Mouse (Mus musculus): Measurements from ENCODE around the gene Tes. TPM values are rescaled to one million over a fixed set of nuclear protein-coding genes. Genes with fewer than 3 reads are reported as not detected.

The Tes gene
- polyA plus RNA-seq, 1 experiment from 2014 or later, result 4.5 TPM

DNA sequence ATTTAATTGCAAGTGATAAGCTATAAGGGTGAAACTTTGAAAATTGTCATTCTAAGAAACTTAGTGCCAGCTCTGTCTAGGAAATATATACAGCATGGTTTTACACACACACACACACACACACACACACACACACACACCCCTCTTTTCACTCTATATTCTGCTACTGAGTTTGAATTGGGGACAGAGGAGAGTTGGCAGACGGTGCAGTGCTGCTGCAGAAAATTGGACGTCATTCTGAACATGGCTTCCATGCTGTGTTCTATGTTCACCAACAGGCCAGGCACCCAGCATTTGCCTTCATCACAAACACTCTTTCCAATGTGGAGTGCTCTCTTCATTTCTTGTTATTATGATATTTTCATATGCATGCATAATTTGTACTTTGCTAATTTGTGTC, 48.0 kb downstream of the Tes start:
- Histone ChIP-seq H3K4me1 (replicated peaks) (no peaks in the 10 kb centered on the region), H3K9me3 (replicated peaks) (no peaks in the 10 kb centered on the region), H3K4me3 (replicated peaks) (no peak overlapping the region), H3K27ac (no peak overlapping the region), H3K4me2 (no peak overlapping the region), H3K27me3 (no peaks in the 10 kb centered on the region), H3K36me3 (no peaks in the 10 kb centered on the region), H3K9ac (no peak overlapping the region)
- WGBS (ENCODE audit: insufficient replicate concordance), result 54% methylated on average over 2 of the region's 2 CpGs
- no peak for ATAC-seq (ENCODE audit: low read depth)
- no peak for DNase-seq

DNA sequence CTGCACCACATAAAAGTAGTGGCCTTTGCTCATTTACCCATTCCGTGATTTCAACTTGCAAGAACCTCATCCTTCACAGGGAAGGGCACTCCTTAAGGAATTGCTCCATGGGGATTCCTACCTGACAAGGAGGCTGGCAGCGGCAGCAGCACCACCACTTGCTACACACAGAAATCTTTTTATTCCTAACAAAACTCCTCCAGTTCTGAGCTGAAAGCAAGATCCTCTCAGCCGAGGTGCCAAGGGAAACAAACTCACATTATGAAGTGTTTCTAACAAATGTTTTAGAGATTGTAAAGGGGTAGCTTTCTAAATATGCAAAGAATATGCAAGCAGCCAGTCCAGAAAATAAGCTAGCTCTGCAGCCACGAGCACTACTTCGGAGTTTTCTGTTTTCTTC, 49.6 kb downstream of the Tes start:
- Histone ChIP-seq H3K4me2 (no peak overlapping the region), H3K27ac (no peak overlapping the region)

DNA sequence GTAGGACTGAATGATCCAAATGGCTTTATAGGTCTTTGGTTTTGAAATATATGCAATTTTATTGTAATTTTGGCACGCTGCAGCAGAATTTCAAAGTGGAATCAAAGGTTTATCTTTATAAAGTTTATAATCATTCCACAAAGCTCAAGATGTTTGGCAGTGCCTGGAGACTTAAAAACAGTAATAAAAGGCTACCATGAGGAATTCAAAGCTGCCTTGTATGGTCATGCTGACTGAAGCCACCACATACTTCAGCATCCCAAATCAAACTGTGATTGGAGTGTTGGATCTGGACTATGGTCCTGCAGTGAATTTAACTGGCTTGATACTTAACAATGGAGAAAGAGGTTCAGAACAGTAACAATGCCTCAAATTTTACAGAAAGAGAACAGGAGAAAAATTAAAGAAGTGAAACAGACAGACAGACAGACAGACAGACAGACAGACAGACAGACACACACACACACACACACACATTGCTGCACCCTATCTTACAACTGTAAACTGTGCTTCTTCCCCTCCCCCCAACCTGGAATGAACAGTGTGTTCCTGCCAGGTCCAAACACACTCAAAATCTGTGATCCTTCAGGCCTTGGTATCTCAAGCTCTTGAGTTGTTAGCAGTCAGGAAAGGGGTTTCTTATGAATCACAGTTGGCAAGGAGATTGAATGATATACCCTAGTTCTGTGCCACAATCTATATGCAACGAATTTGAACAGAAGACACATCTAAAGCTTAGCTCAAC, 50.3 kb downstream of the Tes start:
- no peaks in the 10 kb centered on the region for H3K36me3 ChIP-seq
- no peak overlapping the region for H3K4me3 ChIP-seq (replicated peaks)
- H3K4me1 ChIP-seq (replicated peaks), result no peaks in the 10 kb centered on the region
- H3K27me3 ChIP-seq, result no peaks in the 10 kb centered on the region
- no peak overlapping the region for H3K27ac ChIP-seq
- DNase-seq (no peak), ATAC-seq (ENCODE audit: low read depth) (no peak)
- H3K9me3 ChIP-seq (replicated peaks), result no peaks in the 10 kb centered on the region
- H3K4me2 ChIP-seq, result no peak overlapping the region
- WGBS (ENCODE audit: insufficient replicate concordance), result 49% methylated on average over 2 of the region's 2 CpGs
- no peak overlapping the region for H3K9ac ChIP-seq

More for the DNA sequence above, 49.6 kb downstream of the Tes start:
- ATAC-seq (ENCODE audit: low read depth) (no peak), DNase-seq (no peak)
- Histone ChIP-seq H3K4me3 (replicated peaks) (no peak overlapping the region), H3K36me3 (no peaks in the 10 kb centered on the region), H3K9me3 (replicated peaks) (no peaks in the 10 kb centered on the region), H3K9ac (no peak overlapping the region), H3K27me3 (no peaks in the 10 kb centered on the region), H3K4me1 (replicated peaks) (no peaks in the 10 kb centered on the region)
- WGBS (ENCODE audit: insufficient replicate concordance), result 72% methylated on average over 5 of the region's 5 CpGs

DNA sequence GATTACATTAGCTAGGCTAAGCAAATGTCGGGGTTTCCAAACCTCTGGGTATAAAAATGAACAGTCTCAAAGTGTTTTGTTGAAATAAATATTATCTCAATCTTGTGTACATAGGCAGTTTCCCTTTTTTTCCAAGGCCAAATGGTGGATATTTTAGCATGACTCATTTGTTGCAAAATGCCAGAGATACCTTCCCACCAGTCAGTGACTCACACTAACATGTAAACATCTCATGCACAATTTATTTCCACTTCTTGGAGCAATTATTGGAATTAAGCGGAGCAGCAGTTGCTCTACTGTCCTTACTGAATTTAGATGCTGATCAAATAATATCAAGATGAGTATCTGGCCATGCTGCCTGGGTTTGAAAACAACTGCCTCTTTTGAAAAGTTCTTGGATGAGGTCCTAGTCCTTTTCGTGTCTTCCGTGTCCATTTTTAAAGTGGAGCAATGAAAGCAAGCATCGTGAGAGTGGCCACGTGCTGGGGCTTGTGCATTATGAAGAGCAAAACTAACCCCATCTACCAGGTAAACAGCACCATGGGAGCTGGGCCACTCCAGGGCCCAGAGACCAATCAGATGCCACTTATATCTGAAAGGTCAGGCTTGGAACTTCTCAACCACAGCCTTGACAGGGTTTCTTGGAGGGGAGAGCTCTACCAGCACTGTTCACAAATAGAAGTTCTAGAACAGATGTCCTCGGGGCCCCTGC, 54.7 kb downstream of the Tes start:
- Histone ChIP-seq H3K36me3 (no peaks in the 10 kb centered on the region), H3K27ac (no peak overlapping the region)
- DNase-seq, result no peak

DNA sequence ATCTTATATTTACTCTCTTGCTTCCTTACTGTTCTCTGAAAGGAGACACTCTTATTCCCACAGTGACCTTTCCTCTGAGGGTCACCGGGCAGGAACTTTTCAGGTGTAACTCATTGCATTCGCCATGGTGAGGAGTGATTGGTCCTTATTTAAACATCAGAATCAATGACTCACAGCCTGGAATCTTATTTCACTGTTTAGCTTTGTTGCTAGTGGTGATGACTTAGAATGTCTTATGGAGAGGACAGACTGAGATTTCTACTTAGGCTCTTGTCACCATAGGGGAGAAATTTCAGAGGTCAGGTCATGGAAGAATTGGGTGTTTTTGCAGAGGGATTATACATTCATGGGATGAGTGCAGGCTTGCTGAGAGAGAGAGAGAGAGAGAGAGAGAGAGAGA, 75.1 kb downstream of the Tes start:
- H3K9ac ChIP-seq, result no peak overlapping the region
- no peaks in the 10 kb centered on the region for H3K4me1 ChIP-seq (replicated peaks)
- no peak overlapping the region for H3K4me2 ChIP-seq
- H3K27ac ChIP-seq, result no peak overlapping the region
- ATAC-seq (ENCODE audit: low read depth) (no peak), DNase-seq (no peak)
- no peaks in the 10 kb centered on the region for H3K9me3 ChIP-seq (replicated peaks)
- H3K27me3 ChIP-seq, result no peaks in the 10 kb centered on the region
- H3K36me3 ChIP-seq, result no peaks in the 10 kb centered on the region
- H3K4me3 ChIP-seq (replicated peaks), result no peak overlapping the region
- WGBS (ENCODE audit: insufficient replicate concordance), result 51% methylated on average over 2 of the region's 2 CpGs

More for the DNA sequence above, 54.7 kb downstream of the Tes start:
- no peak overlapping the region for H3K9ac ChIP-seq
- H3K4me1 ChIP-seq (replicated peaks), result no peaks in the 10 kb centered on the region
- H3K27me3 ChIP-seq, result no peaks in the 10 kb centered on the region
- H3K4me3 ChIP-seq (replicated peaks), result no peak overlapping the region
- no peaks in the 10 kb centered on the region for H3K9me3 ChIP-seq (replicated peaks)
- 77% methylated on average over 7 of the region's 7 CpGs for WGBS (ENCODE audit: insufficient replicate concordance)
- H3K4me2 ChIP-seq, result no peak overlapping the region
- no peak for ATAC-seq (ENCODE audit: low read depth)

DNA sequence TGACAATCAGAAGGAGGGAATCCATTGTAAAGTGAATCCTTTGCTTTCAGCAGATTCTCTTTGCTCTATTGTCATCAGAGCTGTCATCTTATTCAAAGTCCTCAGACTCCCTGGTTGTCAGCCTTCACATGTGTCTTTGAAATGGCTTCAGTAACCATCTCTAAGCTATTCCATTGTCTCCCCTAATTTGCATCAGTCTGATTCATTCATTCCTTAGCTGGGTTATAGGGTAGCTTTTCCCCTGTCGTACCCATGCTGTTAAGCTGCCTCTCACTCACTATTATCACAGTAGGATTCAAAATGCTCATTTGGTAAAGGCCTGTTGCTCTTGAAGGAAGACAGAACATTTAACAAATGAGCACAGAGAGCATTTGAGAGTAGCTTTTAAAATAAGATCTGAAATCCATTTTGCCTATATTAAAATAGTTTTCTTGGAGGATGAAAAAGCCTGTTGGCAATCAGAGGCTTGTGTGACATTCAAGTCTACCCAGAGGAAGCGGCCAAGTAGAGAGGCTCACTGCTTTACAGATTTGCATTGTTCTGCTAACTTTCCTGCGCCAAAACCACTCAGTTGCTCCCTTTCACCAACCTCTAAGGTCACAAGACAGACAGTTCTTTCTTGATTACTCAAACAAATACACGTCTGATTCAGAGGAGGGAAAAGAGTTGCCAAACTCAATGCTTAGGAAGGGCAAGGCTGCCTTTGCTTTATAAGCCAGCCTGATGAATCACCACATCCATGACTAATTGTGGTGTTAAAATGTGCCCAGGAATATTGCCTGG, 77.8 kb downstream of the Tes start:
- ATAC-seq (ENCODE audit: low read depth) (no peak), DNase-seq (no peak)
- no peaks in the 10 kb centered on the region for H3K36me3 ChIP-seq
- H3K9me3 ChIP-seq (replicated peaks), result no peaks in the 10 kb centered on the region
- WGBS (ENCODE audit: insufficient replicate concordance), result 41% methylated on average over 4 of the region's 4 CpGs
- H3K4me3 ChIP-seq (replicated peaks), result no peak overlapping the region
- H3K27me3 ChIP-seq, result no peaks in the 10 kb centered on the region
- no peak overlapping the region for H3K27ac ChIP-seq
- H3K9ac ChIP-seq, result no peak overlapping the region
- no peak overlapping the region for H3K4me2 ChIP-seq
- no peaks in the 10 kb centered on the region for H3K4me1 ChIP-seq (replicated peaks)

DNA sequence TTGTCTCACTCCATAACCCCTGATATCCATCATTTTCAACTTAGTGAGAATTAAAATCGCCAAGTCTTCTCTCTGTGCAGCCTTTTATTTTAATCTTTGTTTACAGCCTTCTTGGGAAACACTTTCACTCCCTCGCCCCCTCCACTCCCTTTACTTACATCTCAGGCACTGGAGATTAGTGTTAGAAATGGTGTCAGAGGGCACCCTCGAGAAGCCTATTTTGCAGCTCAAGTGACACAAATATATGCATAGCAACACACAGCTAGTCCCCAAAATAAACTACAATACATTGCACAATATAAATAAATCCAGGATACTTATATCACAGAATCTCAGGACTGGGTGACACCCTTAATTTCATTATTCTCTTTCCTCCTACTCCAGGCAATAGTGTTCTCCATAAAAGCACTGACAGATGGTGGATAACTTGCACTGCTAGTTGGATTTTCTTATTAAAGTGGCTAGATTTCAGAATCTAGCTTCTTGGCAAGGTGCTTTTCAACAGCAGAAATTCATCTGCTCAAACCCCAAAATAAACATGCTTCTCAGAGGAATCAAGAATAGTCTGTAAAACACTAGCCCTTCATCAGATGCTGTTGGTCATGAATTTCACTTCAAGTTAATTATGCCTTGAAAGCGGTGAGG, 86.2 kb downstream of the Tes start:
- Histone ChIP-seq H3K4me3 (replicated peaks) (no peak overlapping the region), H3K27ac (no peak overlapping the region), H3K9ac (no peak overlapping the region), H3K4me2 (no peak overlapping the region), H3K9me3 (replicated peaks) (no peaks in the 10 kb centered on the region), H3K4me1 (replicated peaks) (no peaks in the 10 kb centered on the region), H3K27me3 (no peaks in the 10 kb centered on the region), H3K36me3 (no peaks in the 10 kb centered on the region)
- WGBS (ENCODE audit: insufficient replicate concordance), result 47% methylated on average over 4 of the region's 4 CpGs
- no peak for DNase-seq
- ATAC-seq (ENCODE audit: low read depth), result no peak

DNA sequence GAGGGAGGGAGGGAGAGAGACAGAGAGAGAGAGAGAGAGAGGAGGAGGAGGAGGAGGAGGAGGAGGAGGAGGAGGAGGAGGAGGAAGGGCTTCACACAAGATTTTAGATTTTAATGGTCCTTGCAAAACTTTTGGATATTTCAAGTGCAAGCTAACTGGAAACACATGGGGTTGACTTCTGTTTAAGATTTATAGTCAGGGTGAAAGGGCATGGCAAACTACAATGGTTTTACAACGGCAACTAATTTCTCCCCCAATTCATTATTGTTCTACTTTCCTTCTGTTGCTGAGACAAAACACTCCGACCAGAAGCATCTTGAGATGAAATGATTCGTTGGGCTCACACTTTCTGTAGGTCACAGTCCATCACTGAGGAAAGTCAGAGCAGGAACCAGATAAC, 87.6 kb downstream of the Tes start:
- Histone ChIP-seq H3K4me3 (replicated peaks) (no peak overlapping the region), H3K27ac (no peak overlapping the region), H3K27me3 (no peaks in the 10 kb centered on the region), H3K4me2 (no peak overlapping the region), H3K9ac (no peak overlapping the region), H3K4me1 (replicated peaks) (no peaks in the 10 kb centered on the region), H3K36me3 (no peaks in the 10 kb centered on the region), H3K9me3 (replicated peaks) (no peaks in the 10 kb centered on the region)
- ATAC-seq (ENCODE audit: low read depth), result no peak
- WGBS (ENCODE audit: insufficient replicate concordance), result 48% methylated on average over 3 of the region's 3 CpGs
- no peak for DNase-seq

Other genes with a start within 250 kb of the Tes start
- 3.0 and 3.6 TPM in 2 replicates for gene Tfec, start 166.7 kb upstream of the Tes start, polyA plus RNA-seq (2015; fragmentation: Nextera tagmentation; extraction: Ambion mirVana)
- gene Cav2, start 216.0 kb downstream of the Tes start, polyA plus RNA-seq (2015; fragmentation: Nextera tagmentation; extraction: Ambion mirVana), result 2.4 and 3.4 TPM in 2 replicates
- 3.7 and 4.9 TPM in 2 replicates for gene Cav1, start 241.2 kb downstream of the Tes start, polyA plus RNA-seq (2015; fragmentation: Nextera tagmentation; extraction: Ambion mirVana)

All from liver, embryonic 13.5 days (tissue).